Mouse (Mus musculus): ENCODE data around the gene Hoxa9. TPM values are rescaled to one million over a fixed set of nuclear protein-coding genes. Genes with fewer than 3 reads are reported as not detected.

Gene Hoxa9
- polyA plus RNA-seq, 1 experiment from 2014 or later, result 0.11 TPM

- Histone ChIP-seq H3K27ac (no peak overlapping the region), H3K36me3 (ENCODE audit: inconsistent target) (no peaks in the 10 kb centered on the region), H3K79me2 (ENCODE audit: inconsistent target) (no peaks in the 10 kb centered on the region), H3K4me3 (ENCODE audit: inconsistent target) (no peak overlapping the region)
- WGBS (ENCODE audit: missing documents), result 35% methylated on average over 4 of the region's 4 CpGs
Observed at GRCm38 (mm10) chr6:52242801-52243332, 12.0 kb upstream of the Hoxa9 start.

- 17% methylated on average over 9 of the region's 9 CpGs for WGBS (ENCODE audit: missing documents)
- Histone ChIP-seq H3K36me3 (ENCODE audit: inconsistent target) (no peaks in the 10 kb centered on the region), H3K4me3 (ENCODE audit: inconsistent target) (no peak overlapping the region), H3K27ac (no peak overlapping the region), H3K79me2 (ENCODE audit: inconsistent target) (no peaks in the 10 kb centered on the region)
Observed at GRCm38 (mm10) chr6:52241001-52241621, 10.2 kb upstream of the Hoxa9 start.

- Histone ChIP-seq H3K27ac (no peak within 1 kb of the TSS), H3K4me3 (ENCODE audit: inconsistent target) (no peak within 1 kb of the TSS), H3K79me2 (ENCODE audit: inconsistent target) (no peaks in the 10 kb centered on the region), H3K36me3 (ENCODE audit: inconsistent target) (no peaks in the 10 kb centered on the region)
- WGBS (ENCODE audit: missing documents), result 6% methylated on average over 35 of the region's 35 CpGs
Observed at GRCm38 (mm10) chr6:52240389-52241000, 9.6 kb upstream of the Hoxa9 start, which contains the start of gene Hoxa10. Gene Hoxa10 (minus strand): TSS chr6:52240854.

- Histone ChIP-seq H3K36me3 (ENCODE audit: inconsistent target) (no peaks in the 10 kb centered on the region), H3K79me2 (ENCODE audit: inconsistent target) (no peaks in the 10 kb centered on the region), H3K27ac (no peak overlapping the region), H3K4me3 (ENCODE audit: inconsistent target) (no peak overlapping the region)
- 9% methylated on average over 30 of the region's 30 CpGs for WGBS (ENCODE audit: missing documents)
Observed at GRCm38 (mm10) chr6:52239625-52240388, 8.9 kb upstream of the Hoxa9 start.

GRCm38 (mm10) chr6:52238976-52239375, 8.1 kb upstream of the Hoxa9 start:
- Histone ChIP-seq H3K27ac (no peak overlapping the region), H3K4me3 (ENCODE audit: inconsistent target) (no peak overlapping the region), H3K36me3 (ENCODE audit: inconsistent target) (no peaks in the 10 kb centered on the region), H3K79me2 (ENCODE audit: inconsistent target) (no peaks in the 10 kb centered on the region)
- 39% methylated on average over 7 of the region's 7 CpGs for WGBS (ENCODE audit: missing documents)

GRCm38 (mm10) chr6:52238155-52238545, 7.3 kb upstream of the Hoxa9 start:
- WGBS (ENCODE audit: missing documents), result 56% methylated on average over 7 of the region's 7 CpGs

GRCm38 (mm10) chr6:52237346-52238154, 6.7 kb upstream of the Hoxa9 start:
- no peaks in the 10 kb centered on the region for H3K79me2 ChIP-seq (ENCODE audit: inconsistent target)
- WGBS (ENCODE audit: missing documents), result 93% methylated on average over 10 of the region's 10 CpGs
- H3K4me3 ChIP-seq (ENCODE audit: inconsistent target), result no peak overlapping the region
- H3K27ac ChIP-seq, result no peak overlapping the region
- H3K36me3 ChIP-seq (ENCODE audit: inconsistent target), result no peaks in the 10 kb centered on the region

More at GRCm38 (mm10) chr6:52238155-52238545, 7.3 kb upstream of the Hoxa9 start:
- Histone ChIP-seq H3K79me2 (ENCODE audit: inconsistent target) (no peaks in the 10 kb centered on the region), H3K36me3 (ENCODE audit: inconsistent target) (no peaks in the 10 kb centered on the region), H3K4me3 (ENCODE audit: inconsistent target) (no peak overlapping the region), H3K27ac (no peak overlapping the region)

- Histone ChIP-seq H3K27ac (no peak overlapping the region), H3K79me2 (ENCODE audit: inconsistent target) (no peaks in the 10 kb centered on the region), H3K4me3 (ENCODE audit: inconsistent target) (no peak overlapping the region), H3K36me3 (ENCODE audit: inconsistent target) (no peaks in the 10 kb centered on the region)
- 95% methylated on average over 3 of the region's 3 CpGs for WGBS (ENCODE audit: missing documents)
Observed at GRCm38 (mm10) chr6:52236806-52237205, 5.9 kb upstream of the Hoxa9 start.

GRCm38 (mm10) chr6:52235866-52236265, 5.0 kb upstream of the Hoxa9 start:
- H3K27ac ChIP-seq, result no peak overlapping the region
- no peaks in the 10 kb centered on the region for H3K79me2 ChIP-seq (ENCODE audit: inconsistent target)
- 85% methylated on average over 6 of the region's 6 CpGs for WGBS (ENCODE audit: missing documents)
- no peaks in the 10 kb centered on the region for H3K36me3 ChIP-seq (ENCODE audit: inconsistent target)
- no peak overlapping the region for H3K4me3 ChIP-seq (ENCODE audit: inconsistent target)

- Histone ChIP-seq H3K36me3 (ENCODE audit: inconsistent target) (no peaks in the 10 kb centered on the region), H3K79me2 (ENCODE audit: inconsistent target) (no peaks in the 10 kb centered on the region), H3K27ac (no peak overlapping the region), H3K4me3 (ENCODE audit: inconsistent target) (no peak overlapping the region)
- 90% methylated on average over 9 of the region's 9 CpGs for WGBS (ENCODE audit: missing documents)
Observed at GRCm38 (mm10) chr6:52235267-52235666, 4.4 kb upstream of the Hoxa9 start.

- Histone ChIP-seq H3K79me2 (ENCODE audit: inconsistent target) (no peaks in the 10 kb centered on the region), H3K4me3 (ENCODE audit: inconsistent target) (no peak overlapping the region), H3K27ac (no peak overlapping the region), H3K36me3 (ENCODE audit: inconsistent target) (no peaks in the 10 kb centered on the region)
- WGBS (ENCODE audit: missing documents), result 4% methylated on average over 68 of the region's 68 CpGs
Observed at GRCm38 (mm10) chr6:52234428-52235140, 3.7 kb upstream of the Hoxa9 start.

GRCm38 (mm10) chr6:52233546-52234427, 2.9 kb upstream of the Hoxa9 start:
- 4% methylated on average over 68 of the region's 70 CpGs for WGBS (ENCODE audit: missing documents)
- no peak overlapping the region for H3K4me3 ChIP-seq (ENCODE audit: inconsistent target)
- H3K79me2 ChIP-seq (ENCODE audit: inconsistent target), result no peaks in the 10 kb centered on the region
- no peak overlapping the region for H3K27ac ChIP-seq
- no peaks in the 10 kb centered on the region for H3K36me3 ChIP-seq (ENCODE audit: inconsistent target)

- WGBS (ENCODE audit: missing documents), result 10% methylated on average over 23 of the region's 23 CpGs
- Histone ChIP-seq H3K36me3 (ENCODE audit: inconsistent target) (no peaks in the 10 kb centered on the region), H3K4me3 (ENCODE audit: inconsistent target) (no peak overlapping the region), H3K79me2 (ENCODE audit: inconsistent target) (no peaks in the 10 kb centered on the region), H3K27ac (no peak overlapping the region)
Observed at GRCm38 (mm10) chr6:52232984-52233545, 2.2 kb upstream of the Hoxa9 start.
